In genomic region chr5:136965686-136966085, GRCm38 (mm10) we compare ENCODE assay signal across 9 mouse cellular contexts. TPM values are rescaled to one million over a fixed set of nuclear protein-coding genes. Genes with fewer than 3 reads are reported as not detected.
A peak's percentile ranks its signal among the peaks of the same experiment; 100 is the strongest.
DNase-seq lines count a peak whose midpoint lies in the region; ATAC-seq and TF ChIP-seq lines count a peak whose summit lies in the region.
"Had no signal": no experiment of that assay in that cellular context is flagged by ENCODE, and none has a peak within 500 bp of the region (broad histone marks: within the 10 kb centered on the region; RNA-seq: fewer than 3 reads in every experiment).

No protein-coding gene starts in this region.

- TF ChIP-seq POLR2A in MEL (IDR thresholded peaks at IDR 0.05; ENCODE audit: control insufficient read depth in 1 of 2, insufficient read depth in 1 of 2, low read depth in 1 of 2, low read length in 2 of 2, poor library complexity in 1 of 2) = no peak

- H3K27ac ChIP-seq in heart, embryonic 12.5 days (ENCODE audit: poor library complexity, severe bottlenecking) = peak overlapping the region; percentile 81
- peak overlapping the region; percentile 76 for H3K27ac ChIP-seq in MEL (ENCODE audit: control insufficient read depth, low read depth, low read length)
- peak overlapping the region; percentile 90 for H3K27ac ChIP-seq in liver, embryonic 12.5 days
- H3K27ac ChIP-seq in midbrain, embryonic 16.5 days (ENCODE audit: low read length) = no peak overlapping the region

- no peaks in the 10 kb centered on the region for H3K27me3 ChIP-seq in heart, embryonic 12.5 days (replicated peaks)
- no peaks in the 10 kb centered on the region for H3K27me3 ChIP-seq in MEL (ENCODE audit: control insufficient read depth in 1 of 2, insufficient read depth in 2 of 2, low read length in 2 of 2)
- H3K27me3 ChIP-seq in liver, embryonic 12.5 days (replicated peaks) = no peaks in the 10 kb centered on the region
- H3K27me3 ChIP-seq in midbrain, embryonic 16.5 days (ENCODE audit: control insufficient read depth, insufficient read depth, low read depth, low read length) = no peaks in the 10 kb centered on the region

- no peak for TF ChIP-seq CTCF in MEL (IDR thresholded peaks at IDR 0.05 in 2 of 3, conservative IDR thresholded peaks at IDR 0.05 in 1 of 3; ENCODE audit: control insufficient read depth in 1 of 3, insufficient read depth in 1 of 3, low read depth in 2 of 3, low read length in 3 of 3, poor library complexity in 1 of 3, severe bottlenecking in 1 of 3)

- H3K4me2 ChIP-seq in heart, embryonic 12.5 days = no peak overlapping the region; the same call in 1 of the 2 replicates
- H3K4me2 ChIP-seq in liver, embryonic 12.5 days = peak overlapping the region; percentile 60
- H3K4me2 ChIP-seq in midbrain, embryonic 16.5 days (ENCODE audit: low read length) = no peak overlapping the region

- intact Hi-C loops in gastrocnemius, postnatal 14 days (cut with DNase I; ENCODE audit: low total_unique reads) = no loop called here

- H3K4me3 ChIP-seq in heart, embryonic 12.5 days = no peak overlapping the region
- no peak overlapping the region for H3K4me3 ChIP-seq in MEL (ENCODE audit: control insufficient read depth in 1 of 2, insufficient read depth in 1 of 2, low read depth in 2 of 2, low read length in 2 of 2)
- H3K4me3 ChIP-seq in liver, embryonic 12.5 days = peak overlapping the region; percentile 16; the same call in 1 of the 2 replicates
- no peak overlapping the region for H3K4me3 ChIP-seq in midbrain, embryonic 16.5 days (ENCODE audit: low read depth, low read length)

- WGBS in heart, embryonic 12.5 days = 85% methylated on average over 8 of the region's 8 CpGs
- 67% methylated on average over 7 of the region's 8 CpGs for WGBS in liver, embryonic 12.5 days (ENCODE audit: insufficient replicate concordance)
- WGBS in midbrain, embryonic 16.5 days = 94% methylated on average over 7 of the region's 8 CpGs

- TF ChIP-seq EP300 in MEL (IDR thresholded peaks at IDR 0.05; ENCODE audit: low read depth in 1 of 2, low read length in 2 of 2) = no peak

- peak overlapping the region; percentile 42; the same call in 1 of the 2 replicates for H3K9ac ChIP-seq in heart, embryonic 12.5 days
- H3K9ac ChIP-seq in MEL (ENCODE audit: control insufficient read depth, low read depth, low read length, poor library complexity, severe bottlenecking) = peak overlapping the region; percentile 39; the same call in 1 of the 2 replicates
- H3K9ac ChIP-seq in liver, embryonic 12.5 days = peak overlapping the region; percentile 60
- no peak overlapping the region for H3K9ac ChIP-seq in midbrain, embryonic 16.5 days (ENCODE audit: low read depth, low read length)

- TF ChIP-seq RAD21 in MEL (IDR thresholded peaks at IDR 0.05; ENCODE audit: low read depth, low read length) = no peak

- H3K9me3 ChIP-seq in heart, embryonic 12.5 days (replicated peaks) = no peaks in the 10 kb centered on the region
- H3K9me3 ChIP-seq in MEL (replicated peaks; ENCODE audit: insufficient read depth, low read length) = no peaks in the 10 kb centered on the region
- H3K9me3 ChIP-seq in liver, embryonic 12.5 days (replicated peaks) = no peaks in the 10 kb centered on the region
- no peaks in the 10 kb centered on the region for H3K9me3 ChIP-seq in midbrain, embryonic 16.5 days (replicated peaks; ENCODE audit: control insufficient read depth, low read length, poor library complexity, severe bottlenecking)

- H3K79me2 ChIP-seq in MEL (ENCODE audit: control insufficient read depth, insufficient read depth, low read length, poor library complexity) = peaks cover 9% of the 10 kb centered on the region

- ATAC-seq in heart, embryonic 12.5 days (ENCODE audit: insufficient number of reproducible peaks, low FRiP score) = no peak
- ATAC-seq in liver, embryonic 12.5 days = peak; percentile 16
- no peak for ATAC-seq in midbrain, embryonic 16.5 days
- ATAC-seq: CD4-positive, CD25-positive, alpha-beta regulatory T cell, adult 4 months had no signal

- H3K36me3 ChIP-seq in heart, embryonic 12.5 days = peaks cover 40% of the 10 kb centered on the region
- H3K36me3 ChIP-seq in MEL (ENCODE audit: control insufficient read depth in 1 of 2, insufficient read depth in 2 of 2, low read length in 2 of 2) = peaks cover 0 to 26% of the 10 kb centered on the region in 2 experiments; a peak in 3 of 4 replicates
- H3K36me3 ChIP-seq in liver, embryonic 12.5 days = peaks cover 44% of the 10 kb centered on the region
- peaks cover 15% of the 10 kb centered on the region for H3K36me3 ChIP-seq in midbrain, embryonic 16.5 days (ENCODE audit: control insufficient read depth, insufficient read depth, low read length)

- DNase-seq in heart, adult 18-20 months = no peak
- no peak for DNase-seq in MEL (ENCODE audit: low read depth, low spot score)
- DNase-seq in kidney, adult 11 months = peak; percentile 62
- no peak for DNase-seq in gastrocnemius, postnatal 14 days
- no peak for DNase-seq in cerebellum, postnatal 14 days

- H3K4me1 ChIP-seq in heart, embryonic 12.5 days (replicated peaks) = peaks cover 41% of the 10 kb centered on the region
- peaks cover 3 to 25% of the 10 kb centered on the region in 2 experiments; a peak in 3 of 4 replicates for H3K4me1 ChIP-seq in MEL (ENCODE audit: control insufficient read depth in 1 of 2, insufficient read depth in 2 of 2, low read length in 2 of 2)
- H3K4me1 ChIP-seq in liver, embryonic 12.5 days = peaks cover 56% of the 10 kb centered on the region
- peaks cover 11% of the 10 kb centered on the region for H3K4me1 ChIP-seq in midbrain, embryonic 16.5 days (ENCODE audit: control insufficient read depth, insufficient read depth, low read length)

TF ChIP-seq in MEL, 35 proteins besides CTCF, POLR2A, EP300 and RAD21:
- TF ChIP-seq MYC (IDR thresholded peaks at IDR 0.05; ENCODE audit: low read depth, low read length) = no peak
TF ChIP-seq in MEL: peak in this region for 0.

RNA-seq across cellular contexts. Expression of gene Cldn15, which starts 0.7 kb away (rescaled TPM):
- 1.9 and 2.1 TPM in 2 replicates for polyA plus RNA-seq in heart, embryonic 12.5 days (2016; fragmentation: Nextera tagmentation; extraction: Ambion mirVana)
- 1 to 10 TPM; 5.1 to 8.4 TPM for total RNA-seq in heart, adult 18-20 months (2021)
- total RNA-seq in MEL (2012; rRNA removed) = 1.0 and 1.2 TPM in 2 replicates
- 1 to 10 TPM in 1 of 2 experiments, not detected in 1; 2.1 TPM for polyA plus RNA-seq in MEL (2012; ENCODE audit: insufficient read depth in 1 of 2, insufficient read length in 2 of 2, low read depth in 1 of 2, low replicate concordance in 2 of 2, missing spikeins in 1 of 2)
- polyA plus RNA-seq in liver, embryonic 12.5 days (2016; fragmentation: Nextera tagmentation; extraction: Ambion mirVana) = 2.2 TPM in 2 replicates
- total RNA-seq in gastrocnemius, postnatal 14 days (2021) = 1 to 10 TPM; 2.0 to 2.1 TPM
- polyA plus RNA-seq in midbrain, embryonic 16.5 days (2015; fragmentation: Nextera tagmentation; extraction: Ambion mirVana) = 0.15 and 0.30 TPM in 2 replicates

RNA-seq across cellular contexts. Expression of gene Fis1, which starts 12.6 kb away (rescaled TPM):
- 245 and 251 TPM in 2 replicates for polyA plus RNA-seq in heart, embryonic 12.5 days (2016; fragmentation: Nextera tagmentation; extraction: Ambion mirVana)
- total RNA-seq in heart, adult 18-20 months (2021) = 100 to 1,000 TPM; 190 to 205 TPM
- 151 and 164 TPM in 2 replicates for total RNA-seq in MEL (2012; rRNA removed)
- 100 to 1,000 TPM in 1 of 2 experiments, not detected in 1; 184 TPM for polyA plus RNA-seq in MEL (2012; ENCODE audit: insufficient read depth in 1 of 2, insufficient read length in 2 of 2, low read depth in 1 of 2, low replicate concordance in 2 of 2, missing spikeins in 1 of 2)
- 210 and 211 TPM in 2 replicates for polyA plus RNA-seq in liver, embryonic 12.5 days (2016; fragmentation: Nextera tagmentation; extraction: Ambion mirVana)
- 100 to 1,000 TPM; 154 to 159 TPM for total RNA-seq in gastrocnemius, postnatal 14 days (2021)
- 346 and 355 TPM in 2 replicates for polyA plus RNA-seq in midbrain, embryonic 16.5 days (2015; fragmentation: Nextera tagmentation; extraction: Ambion mirVana)

RNA-seq across cellular contexts. Expression of gene Plod3, which starts 21.1 kb away (rescaled TPM):
- 42.7 and 48.6 TPM in 2 replicates for polyA plus RNA-seq in heart, embryonic 12.5 days (2016; fragmentation: Nextera tagmentation; extraction: Ambion mirVana)
- total RNA-seq in heart, adult 18-20 months (2021) = 10 to 100 TPM; 33.2 to 35.8 TPM
- total RNA-seq in MEL (2012; rRNA removed) = 47.3 and 56.0 TPM in 2 replicates
- 10 to 100 TPM in 1 of 2 experiments, not detected in 1; 62.8 TPM for polyA plus RNA-seq in MEL (2012; ENCODE audit: insufficient read depth in 1 of 2, insufficient read length in 2 of 2, low read depth in 1 of 2, low replicate concordance in 2 of 2, missing spikeins in 1 of 2)
- 17.3 and 22.1 TPM in 2 replicates for polyA plus RNA-seq in liver, embryonic 12.5 days (2016; fragmentation: Nextera tagmentation; extraction: Ambion mirVana)
- 10 to 100 TPM; 21.8 to 24.3 TPM for total RNA-seq in gastrocnemius, postnatal 14 days (2021)
- 34.7 and 37.9 TPM in 2 replicates for polyA plus RNA-seq in midbrain, embryonic 16.5 days (2015; fragmentation: Nextera tagmentation; extraction: Ambion mirVana)

RNA-seq across cellular contexts. Expression of gene Znhit1, which starts 22.1 kb away (rescaled TPM):
- polyA plus RNA-seq in heart, embryonic 12.5 days (2016; fragmentation: Nextera tagmentation; extraction: Ambion mirVana) = 74.4 and 78.1 TPM in 2 replicates
- 10 to 100 TPM; 62.6 to 67.4 TPM for total RNA-seq in heart, adult 18-20 months (2021)
- total RNA-seq in MEL (2012; rRNA removed) = 51.8 and 56.6 TPM in 2 replicates
- 100 to 1,000 TPM in 1 of 2 experiments, not detected in 1; 123 TPM for polyA plus RNA-seq in MEL (2012; ENCODE audit: insufficient read depth in 1 of 2, insufficient read length in 2 of 2, low read depth in 1 of 2, low replicate concordance in 2 of 2, missing spikeins in 1 of 2)
- polyA plus RNA-seq in liver, embryonic 12.5 days (2016; fragmentation: Nextera tagmentation; extraction: Ambion mirVana) = 67.0 and 68.7 TPM in 2 replicates
- 10 to 100 TPM; 49.2 to 51.1 TPM for total RNA-seq in gastrocnemius, postnatal 14 days (2021)
- 136 and 144 TPM in 2 replicates for polyA plus RNA-seq in midbrain, embryonic 16.5 days (2015; fragmentation: Nextera tagmentation; extraction: Ambion mirVana)

RNA-seq across cellular contexts. Expression of gene Ift22, which starts 57.7 kb away (rescaled TPM):
- 36.9 and 40.9 TPM in 2 replicates for polyA plus RNA-seq in heart, embryonic 12.5 days (2016; fragmentation: Nextera tagmentation; extraction: Ambion mirVana)
- 10 to 100 TPM in 1 of 2 experiments, 1 to 10 TPM in 1; 8.9 to 10.0 TPM for total RNA-seq in heart, adult 18-20 months (2021)
- total RNA-seq in MEL (2012; rRNA removed) = 15.6 and 19.8 TPM in 2 replicates
- 10 to 100 TPM in 1 of 2 experiments, not detected in 1; 78.1 TPM for polyA plus RNA-seq in MEL (2012; ENCODE audit: insufficient read depth in 1 of 2, insufficient read length in 2 of 2, low read depth in 1 of 2, low replicate concordance in 2 of 2, missing spikeins in 1 of 2)
- 15.4 and 15.7 TPM in 2 replicates for polyA plus RNA-seq in liver, embryonic 12.5 days (2016; fragmentation: Nextera tagmentation; extraction: Ambion mirVana)
- total RNA-seq in gastrocnemius, postnatal 14 days (2021) = 1 to 10 TPM; 5.4 to 6.2 TPM
- polyA plus RNA-seq in midbrain, embryonic 16.5 days (2015; fragmentation: Nextera tagmentation; extraction: Ambion mirVana) = 133 and 134 TPM in 2 replicates
